Mouse (Mus musculus) E14TG2a.4 (cell line): ENCODE measurements around the gene Foxn3.

Experiments used
- CTCF ChIP-seq: conservative IDR thresholded peaks from 2 replicates; pipeline ENCODE4 v1.5.1; 2014; ENCODE audit warnings: low read length
- POU5F1 ChIP-seq: IDR thresholded peaks from 2 replicates; pipeline ENCODE4 v1.6.1; 2014; ENCODE audit warnings: low read length, borderline replicate concordance

DNA sequence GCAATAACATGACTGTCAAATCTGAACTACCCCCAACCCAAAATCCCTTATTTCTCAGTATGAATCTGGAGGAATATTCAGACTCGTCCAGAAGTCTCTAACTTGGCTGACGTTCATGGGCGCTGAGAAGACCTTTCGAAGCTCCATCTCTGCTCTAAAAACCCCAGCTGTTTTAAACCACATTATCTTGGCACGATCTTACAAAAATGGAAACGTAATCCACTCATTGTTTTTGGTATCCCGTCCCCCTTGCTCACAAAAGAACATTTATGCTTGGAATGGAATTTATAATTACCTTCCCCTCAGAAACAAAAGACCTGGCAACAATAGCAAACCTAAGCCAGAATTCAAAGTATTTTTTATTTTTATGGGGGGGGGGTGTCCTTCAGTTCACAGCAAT lies 221.6 kb downstream of the Foxn3 start:
- TF ChIP-seq CTCF (no peak), POU5F1 (no peak)
